Mouse (Mus musculus) embryonic fibroblast, embryonic 13.5 days (primary cell): Measurements from ENCODE around the gene Csrp2.

Experiments
- CTCF ChIP-seq: IDR thresholded peaks from 2 replicates; pipeline ENCODE4 v1.5.1; 2011; ENCODE audit warnings: mild to moderate bottlenecking, control low read depth, low read length, moderate library complexity, borderline replicate concordance; ENCODE audit not compliant: insufficient read depth
- POLR2A ChIP-seq: IDR thresholded peaks from 2 replicates; pipeline ENCODE4 v1.6.1; 2011; ENCODE audit warnings: low read depth, mild to moderate bottlenecking, control low read depth, low read length, moderate library complexity

DNA sequence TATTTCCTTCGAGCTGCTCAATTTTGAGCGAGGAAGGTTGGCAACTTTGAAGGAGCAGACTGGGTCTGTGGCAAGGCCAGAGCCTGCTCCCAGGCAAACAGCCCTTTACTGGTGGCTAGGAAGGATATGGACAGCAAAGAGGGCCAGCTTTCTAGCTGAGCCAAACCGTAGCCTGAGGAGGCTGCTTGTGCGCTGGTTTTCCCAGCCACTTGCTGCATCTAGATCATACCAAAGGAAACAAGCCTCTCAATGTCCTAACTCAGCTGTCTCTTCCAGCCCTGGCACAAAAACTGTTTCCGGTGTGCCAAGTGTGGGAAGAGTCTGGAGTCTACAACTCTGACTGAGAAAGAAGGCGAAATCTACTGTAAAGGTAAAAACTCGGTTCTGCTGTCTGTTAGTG is 18.8 kb downstream of the Csrp2 start:
- TF ChIP-seq POLR2A (no peak), CTCF (no peak)
